Mouse (Mus musculus) cerebellum, adult 2 months (tissue): ENCODE data around the gene Wnt8b.

Experiments used
- CTCF ChIP-seq: fragments of 200-500 bp; IDR thresholded peaks from 2 replicates; pipeline ENCODE4 v1.5.1; 2011; ENCODE audit warnings: low read depth, mild to moderate bottlenecking, control low read depth, low read length, moderate library complexity, borderline replicate concordance; ENCODE audit not compliant: insufficient read depth
- POLR2A ChIP-seq: fragments of 200-500 bp; IDR thresholded peaks from 2 replicates; pipeline ENCODE4 v1.6.1; 2011; ENCODE audit warnings: low read length, control low read depth, borderline replicate concordance; ENCODE audit not compliant: insufficient read depth

GRCm38 (mm10) chr19:44554490-44554860 lies 61.2 kb downstream of the Wnt8b start:
- TF ChIP-seq CTCF (no peak), POLR2A (no peak)
